Mouse (Mus musculus) MEL (cell line): ENCODE results near the gene Nusap1. TPM values are rescaled to one million over a fixed set of nuclear protein-coding genes. Genes with fewer than 3 reads are reported as not detected.
A peak's percentile ranks its signal among the peaks of the same experiment; 100 is the strongest.

Experiments used
- DNase-seq: peaks from one replicate; pipeline ENCODE4 v3.0.0; 2011; ENCODE audit warnings: low read depth, low spot score
- H3K27ac ChIP-seq: 2 replicates; pipeline ENCODE4 v1.5.1; 2012; ENCODE audit warnings: low read depth, mild to moderate bottlenecking, control low read depth, low read length, moderate library complexity; ENCODE audit not compliant: control insufficient read depth
- H3K27me3 ChIP-seq, 2 experiments: fragments of 150-350 bp in 1 of 2; sonication (generic) in 1 of 2; 2 replicates each; pipeline ENCODE4 v1.6.1; 2012; ENCODE audit warnings: low read length in 2 of 2, mild to moderate bottlenecking in 2 of 2, improper control_type of control experiment in 1 of 2, moderate library complexity in 1 of 2; ENCODE audit not compliant: insufficient read depth in 2 of 2, control insufficient read depth in 1 of 2
- H3K36me3 ChIP-seq, 2 experiments: 2 replicates each; pipeline ENCODE4 v1.6.1; 2012 to 2014; ENCODE audit warnings: low read length in 2 of 2, improper control_type of control experiment in 1 of 2, inconsistent platforms in 1 of 2, mild to moderate bottlenecking in 1 of 2; ENCODE audit not compliant: insufficient read depth in 2 of 2, control insufficient read depth in 1 of 2
- H3K4me1 ChIP-seq, 2 experiments: fragments of 150-350 bp in 1 of 2; sonication (generic) in 1 of 2; 2 replicates each; pipeline ENCODE4 v1.6.1; 2012; ENCODE audit warnings: low read length in 2 of 2, improper control_type of control experiment in 1 of 2, mild to moderate bottlenecking in 1 of 2; ENCODE audit not compliant: insufficient read depth in 2 of 2, control insufficient read depth in 1 of 2
- H3K4me3 ChIP-seq, 2 experiments: fragments of 150-350 bp in 1 of 2; sonication (generic) in 1 of 2; 2 replicates each; pipeline ENCODE4 v1.5.1; 2012; ENCODE audit warnings: low read depth in 2 of 2, low read length in 2 of 2, mild to moderate bottlenecking in 2 of 2, moderate library complexity in 2 of 2, control low read depth in 1 of 2, improper control_type of control experiment in 1 of 2; ENCODE audit not compliant: control insufficient read depth in 1 of 2, insufficient read depth in 1 of 2
- H3K79me2 ChIP-seq: 2 replicates; pipeline ENCODE4 v1.6.1; 2012; ENCODE audit warnings: mild to moderate bottlenecking, low read length, moderate library complexity; ENCODE audit not compliant: control insufficient read depth, poor library complexity, insufficient read depth
- H3K9ac ChIP-seq: 2 replicates; pipeline ENCODE4 v1.6.1; 2012; ENCODE audit warnings: low read depth, mild to moderate bottlenecking, control low read depth, low read length, moderate library complexity; ENCODE audit not compliant: control insufficient read depth, poor library complexity, severe bottlenecking
- H3K9me3 ChIP-seq: fragments of 150-350 bp; sonication (generic); replicated peaks from 2 replicates; pipeline ENCODE4 v1.6.1; 2012; ENCODE audit warnings: mild to moderate bottlenecking, low read length, improper control_type of control experiment, moderate library complexity; ENCODE audit not compliant: insufficient read depth
- BHLHE40 ChIP-seq: IDR thresholded peaks from 2 replicates; pipeline ENCODE4 v1.6.1; 2012; ENCODE audit warnings: low read depth, mild to moderate bottlenecking, inconsistent platforms, low read length, improper control_type of control experiment, borderline replicate concordance
- CTCF ChIP-seq, 3 experiments: IDR thresholded peaks in 2 of 3; conservative IDR thresholded peaks in 1 of 3; 2 replicates each; pipeline ENCODE4 v1.5.1; 2011 to 2012; ENCODE audit warnings: low read length in 3 of 3, low read depth in 2 of 3, mild to moderate bottlenecking in 2 of 3, improper control_type of control experiment in 1 of 3, inconsistent platforms in 1 of 3, mixed read lengths in 1 of 3, moderate library complexity in 1 of 3; ENCODE audit not compliant: control insufficient read depth in 1 of 3, insufficient read depth in 1 of 3, poor library complexity in 1 of 3, severe bottlenecking in 1 of 3
- E2F4 ChIP-seq: IDR thresholded peaks from 2 replicates; pipeline ENCODE4 v1.6.1; 2011; ENCODE audit warnings: low read depth, low read length, improper control_type of control experiment, borderline replicate concordance
- ELF1 ChIP-seq: IDR thresholded peaks from 2 replicates; pipeline ENCODE4 v1.6.1; 2014; ENCODE audit warnings: low read depth, mild to moderate bottlenecking, inconsistent platforms, low read length, improper control_type of control experiment, moderate library complexity
- EP300 ChIP-seq, 2 experiments: IDR thresholded peaks; 2 replicates each; pipeline ENCODE4 v1.6.1; 2011; ENCODE audit warnings: improper control_type of control experiment in 2 of 2, low read length in 2 of 2, low read depth in 1 of 2, mild to moderate bottlenecking in 1 of 2
- ETS1 ChIP-seq: IDR thresholded peaks from 2 replicates; pipeline ENCODE4 v1.6.1; 2012; ENCODE audit warnings: low read depth, mild to moderate bottlenecking, inconsistent platforms, low read length, improper control_type of control experiment, moderate library complexity
- GABPA ChIP-seq: IDR thresholded peaks from 2 replicates; pipeline ENCODE4 v1.6.1; 2012; ENCODE audit warnings: low read depth, mild to moderate bottlenecking, inconsistent platforms, low read length, improper control_type of control experiment, moderate library complexity
- KAT2A ChIP-seq: conservative IDR thresholded peaks from 2 replicates; pipeline ENCODE4 v1.6.1; 2012; ENCODE audit warnings: low read depth, low read length, improper control_type of control experiment, inconsistent platforms
- MAFK ChIP-seq: IDR thresholded peaks from 2 replicates; pipeline ENCODE4 v1.6.1; 2011; ENCODE audit warnings: low read depth, mild to moderate bottlenecking, low read length, improper control_type of control experiment, borderline replicate concordance
- MAX ChIP-seq: IDR thresholded peaks from 2 replicates; pipeline ENCODE4 v1.6.1; 2011; ENCODE audit warnings: low read length, improper control_type of control experiment
- MAZ ChIP-seq: IDR thresholded peaks from 2 replicates; pipeline ENCODE4 v1.6.1; 2012; ENCODE audit warnings: low read depth, mild to moderate bottlenecking, inconsistent platforms, low read length, improper control_type of control experiment
- MEF2A ChIP-seq: IDR thresholded peaks from 2 replicates; pipeline ENCODE4 v1.6.1; 2014; ENCODE audit warnings: low read depth, mild to moderate bottlenecking, inconsistent platforms, low read length, improper control_type of control experiment; ENCODE audit not compliant: poor library complexity, insufficient replicate concordance, severe bottlenecking; ENCODE audit errors: extremely low read depth
- MXI1 ChIP-seq: IDR thresholded peaks from 2 replicates; pipeline ENCODE4 v1.6.1; 2011; ENCODE audit warnings: mild to moderate bottlenecking, low read depth, low read length, improper control_type of control experiment
- MYB ChIP-seq: IDR thresholded peaks from 2 replicates; pipeline ENCODE4 v1.6.1; 2011; ENCODE audit warnings: mild to moderate bottlenecking, low read depth, low read length, improper control_type of control experiment
- MYC ChIP-seq: IDR thresholded peaks from 2 replicates; pipeline ENCODE4 v1.6.1; 2011; ENCODE audit warnings: low read depth, mild to moderate bottlenecking, low read length, improper control_type of control experiment, moderate library complexity
- NELFE ChIP-seq: IDR thresholded peaks from 2 replicates; pipeline ENCODE4 v1.6.1; 2011; ENCODE audit warnings: low read depth, low read length, improper control_type of control experiment
- NRF1 ChIP-seq: IDR thresholded peaks from 2 replicates; pipeline ENCODE4 v1.6.1; 2014; ENCODE audit warnings: low read depth, mild to moderate bottlenecking, inconsistent platforms, low read length, improper control_type of control experiment, moderate library complexity; ENCODE audit not compliant: poor library complexity, insufficient read depth, severe bottlenecking
- POLR2A ChIP-seq, 2 experiments: IDR thresholded peaks; 2 replicates each; pipeline ENCODE4 v1.6.1; 2011 to 2012; ENCODE audit warnings: low read length in 2 of 2, mild to moderate bottlenecking in 2 of 2, control low read depth in 1 of 2, improper control_type of control experiment in 1 of 2, low read depth in 1 of 2, moderate library complexity in 1 of 2; ENCODE audit not compliant: control insufficient read depth in 1 of 2, insufficient read depth in 1 of 2, poor library complexity in 1 of 2
- POLR2AphosphoS2 ChIP-seq: IDR thresholded peaks from 2 replicates; pipeline ENCODE4 v1.6.1; 2011; ENCODE audit warnings: low read length, improper control_type of control experiment
- POLR2AphosphoS5 ChIP-seq: IDR thresholded peaks from 2 replicates; pipeline ENCODE4 v1.6.1; 2012; ENCODE audit warnings: low read depth, borderline replicate concordance, mild to moderate bottlenecking, inconsistent platforms, low read length, moderate library complexity, mixed read lengths
- RCOR1 ChIP-seq: IDR thresholded peaks from 2 replicates; pipeline ENCODE4 v1.6.1; 2012; ENCODE audit warnings: low read depth, mild to moderate bottlenecking, inconsistent platforms, low read length, improper control_type of control experiment
- SIN3A ChIP-seq: IDR thresholded peaks from 2 replicates; pipeline ENCODE4 v1.6.1; 2012; ENCODE audit warnings: low read length, improper control_type of control experiment, inconsistent platforms
- SMC3 ChIP-seq: IDR thresholded peaks from 2 replicates; pipeline ENCODE4 v1.6.1; 2011; ENCODE audit warnings: low read depth, low read length, improper control_type of control experiment
- TBP ChIP-seq: IDR thresholded peaks from 2 replicates; pipeline ENCODE4 v1.8.0; 2011; ENCODE audit warnings: low read depth, low read length, improper control_type of control experiment
- TCF12 ChIP-seq: IDR thresholded peaks from 2 replicates; pipeline ENCODE4 v1.6.1; 2014; ENCODE audit warnings: low read depth, mild to moderate bottlenecking, inconsistent platforms, low read length, improper control_type of control experiment, moderate library complexity
- UBTF ChIP-seq: IDR thresholded peaks from 2 replicates; pipeline ENCODE4 v1.6.1; 2012; ENCODE audit warnings: low read depth, mild to moderate bottlenecking, inconsistent platforms, low read length, improper control_type of control experiment, moderate library complexity, borderline replicate concordance; ENCODE audit not compliant: insufficient read depth
- USF1 ChIP-seq: IDR thresholded peaks from 2 replicates; pipeline ENCODE4 v1.6.1; 2014; ENCODE audit warnings: low read depth, mild to moderate bottlenecking, inconsistent platforms, low read length, improper control_type of control experiment, moderate library complexity
- ZKSCAN1 ChIP-seq: IDR thresholded peaks from 2 replicates; pipeline ENCODE4 v1.6.1; 2012; ENCODE audit warnings: low read depth, mild to moderate bottlenecking, inconsistent platforms, low read length, improper control_type of control experiment, moderate library complexity
- ZMIZ1 ChIP-seq: IDR thresholded peaks from 2 replicates; pipeline ENCODE4 v1.6.1; 2012; ENCODE audit warnings: low read depth, mild to moderate bottlenecking, inconsistent platforms, low read length, improper control_type of control experiment, moderate library complexity
- ZNF384 ChIP-seq: IDR thresholded peaks from 2 replicates; pipeline ENCODE4 v1.6.1; 2012; ENCODE audit warnings: low read depth, mild to moderate bottlenecking, inconsistent platforms, low read length, improper control_type of control experiment
- polyA plus RNA-seq, 2 experiments: library from polyadenylated mRNA; stranded (reverse) in 1 of 2; unstranded in 1 of 2; fragments of >175 nt in 1 of 2; fragments of >200 nt in 1 of 2; gene quantifications; 2 replicates each; pipeline versions ENCODE4 v1.2.1 to v1.2.4; 2012; ENCODE audit warnings: low replicate concordance in 2 of 2, low read depth in 1 of 2; ENCODE audit not compliant: insufficient read length in 2 of 2, insufficient read depth in 1 of 2, missing spikeins in 1 of 2
- total RNA-seq: library from RNA; depleted of rRNA; stranded (reverse); fragments of 300-350 nt; gene quantifications from 2 replicates; pipeline ENCODE4 v1.2.3, GENCODE M21; 2012

The Nusap1 gene
- total and polyA plus RNA-seq, 3 experiments: 17.0 to 28.2 TPM; not detected in 1

DNA sequence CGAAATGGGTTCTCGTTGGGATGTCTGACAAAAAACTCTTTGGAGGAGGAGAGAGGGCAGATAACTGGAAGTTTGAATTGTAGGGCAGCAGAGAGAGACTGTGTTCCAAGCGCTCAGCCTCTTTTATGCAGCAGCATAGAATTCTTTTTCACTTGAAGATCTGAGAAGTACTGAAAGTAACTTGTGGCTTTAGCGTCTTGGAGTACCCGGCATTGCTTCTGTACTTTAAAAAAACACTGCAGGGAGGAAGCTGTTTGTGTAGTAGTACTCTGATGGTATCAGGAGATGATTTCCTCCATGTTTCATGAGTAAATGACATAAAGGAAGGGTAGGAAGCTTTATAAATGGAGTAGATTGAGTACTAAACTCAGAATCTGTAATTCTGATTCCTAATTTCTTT lies 57.7 kb downstream of the Nusap1 start:
- H3K9me3 ChIP-seq: no peaks in the 10 kb centered on the region
- peak overlapping the region; percentile 96 to 100 for H3K4me3 ChIP-seq
- TF ChIP-seq POLR2AphosphoS5 (no peak), UBTF (no peak), ZNF384 (peak; percentile 72), TCF12 (no peak), TBP (0 out of 2 replicates have a peak, but pooled peaks have one; percentile 2), KAT2A (no peak), CTCF (IDR thresholded peaks at IDR 0.05 in 2 of 3, conservative IDR thresholded peaks at IDR 0.05 in 1 of 3; ENCODE audit: control insufficient read depth in 1 of 3, insufficient read depth in 1 of 3, low read depth in 2 of 3, low read length in 3 of 3, poor library complexity in 1 of 3, severe bottlenecking in 1 of 3) (no peak), POLR2A (IDR thresholded peaks at IDR 0.05; ENCODE audit: control insufficient read depth in 1 of 2, insufficient read depth in 1 of 2, low read depth in 1 of 2, low read length in 2 of 2, poor library complexity in 1 of 2) (no peak), ETS1 (no peak), SIN3A (no peak; the same call in none of the 2 replicates), MAZ (no peak), E2F4 (no peak), MXI1 (no peak; the same call in 1 of the 2 replicates), GABPA (no peak), MYB (no peak), BHLHE40 (no peak), ZMIZ1 (no peak)
- H3K79me2 ChIP-seq: peaks cover 42% of the 10 kb centered on the region
- H3K4me1 ChIP-seq: peaks cover 3 to 12% of the 10 kb centered on the region in 2 experiments; a peak in 3 of 4 replicates
- peak overlapping the region; percentile 84 for H3K27ac ChIP-seq
- peak; percentile 66 for DNase-seq
- no peaks in the 10 kb centered on the region for H3K27me3 ChIP-seq
- peaks cover 5 to 12% of the 10 kb centered on the region in 2 experiments for H3K36me3 ChIP-seq
- peak overlapping the region; percentile 89 for H3K9ac ChIP-seq

DNA sequence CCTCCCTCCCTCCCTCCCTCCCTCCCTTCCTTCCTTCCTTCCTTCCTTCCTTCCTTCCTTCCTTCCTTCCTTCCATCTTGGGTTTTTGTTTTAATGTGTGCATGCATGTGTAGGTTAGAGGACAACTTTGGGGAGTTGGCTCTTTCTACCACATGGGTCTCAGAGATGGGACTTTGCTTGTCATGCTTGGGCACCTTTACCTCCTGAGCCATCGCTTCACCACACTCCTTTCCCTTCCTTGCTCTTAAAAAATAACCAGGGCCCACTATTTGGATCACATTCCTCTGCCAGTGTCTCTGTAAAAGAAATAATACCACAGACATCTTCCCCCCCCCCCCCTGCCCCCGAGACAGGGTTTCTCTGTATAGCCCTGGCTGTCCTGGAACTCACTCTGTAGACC lies 65.6 kb downstream of the Nusap1 start:
- TF ChIP-seq CTCF (IDR thresholded peaks at IDR 0.05 in 2 of 3, conservative IDR thresholded peaks at IDR 0.05 in 1 of 3; ENCODE audit: control insufficient read depth in 1 of 3, insufficient read depth in 1 of 3, low read depth in 2 of 3, low read length in 3 of 3, poor library complexity in 1 of 3, severe bottlenecking in 1 of 3) (no peak), POLR2AphosphoS5 (no peak), SMC3 (no peak), MAX (no peak), MEF2A (no peak), ZNF384 (no peak), USF1 (no peak), TCF12 (no peak), ZKSCAN1 (no peak), NELFE (no peak), MAFK (no peak), POLR2AphosphoS2 (no peak), MYC (no peak), NRF1 (no peak), EP300 (IDR thresholded peaks at IDR 0.05; ENCODE audit: low read depth in 1 of 2, low read length in 2 of 2) (no peak), RCOR1 (no peak), ELF1 (no peak), TBP (no peak)
- H3K4me3 ChIP-seq: no peak overlapping the region
- DNase-seq: no peak
- no peak overlapping the region for H3K9ac ChIP-seq
- H3K36me3 ChIP-seq: peaks cover 0 to 18% of the 10 kb centered on the region in 2 experiments; a peak in 2 of 4 replicates
- H3K79me2 ChIP-seq: peaks cover 16% of the 10 kb centered on the region
- H3K9me3 ChIP-seq: no peaks in the 10 kb centered on the region
- no peaks in the 10 kb centered on the region for H3K4me1 ChIP-seq
- H3K27me3 ChIP-seq: no peaks in the 10 kb centered on the region
- no peak overlapping the region for H3K27ac ChIP-seq
